Mouse (Mus musculus) liver, embryonic 14.5 days (tissue): ENCODE data around the gene St8sia1. TPM values are rescaled to one million over a fixed set of nuclear protein-coding genes. Genes with fewer than 3 reads are reported as not detected.

Source experiments
- ATAC-seq: fragments of 200-750 bp; cut with Nextera tagmentation; 2 replicates; pipeline ENCODE4 v1.8.0; 2017; ENCODE audit warnings: moderate number of reproducible peaks, mild to moderate bottlenecking, moderate library complexity; ENCODE audit not compliant: insufficient read depth
- DNase-seq, 3 experiments: peaks; one replicate each; pipeline ENCODE4 v3.0.0-alpha.2; 2012 to 2013; ENCODE audit warnings: low read depth in 3 of 3, low spot score in 3 of 3
- H3K27ac ChIP-seq: fragments of 300-500 bp; sonication (generic); 2 replicates; pipeline ENCODE4 v1.5.1; 2014; ENCODE audit warnings: moderate library complexity, mild to moderate bottlenecking, control low read depth, inconsistent platforms
- H3K27me3 ChIP-seq: fragments of 300-500 bp; sonication (generic); 2 replicates; pipeline ENCODE4 v1.6.1; 2014; ENCODE audit warnings: mild to moderate bottlenecking, low read length, moderate library complexity; ENCODE audit not compliant: control insufficient read depth, insufficient read depth
- H3K36me3 ChIP-seq: fragments of 300-500 bp; sonication (generic); replicated peaks from 2 replicates; pipeline ENCODE4 v1.6.1; 2014; ENCODE audit warnings: low read depth; ENCODE audit not compliant: control insufficient read depth, insufficient read depth
- H3K4me1 ChIP-seq, 2 experiments: fragments of 200-500 bp in 1 of 2; fragments of 300-500 bp in 1 of 2; sonication (generic) in 1 of 2; replicated peaks; 2 replicates each; pipeline ENCODE4 v1.6.1; 2012 to 2014; ENCODE audit warnings: antibody characterized with exemption in 1 of 2, inconsistent platforms in 1 of 2, low read length in 1 of 2; ENCODE audit not compliant: control insufficient read depth in 2 of 2, insufficient read depth in 2 of 2
- H3K4me2 ChIP-seq: fragments of 300-500 bp; sonication (generic); 2 replicates; pipeline ENCODE4 v1.6.1; 2014; ENCODE audit warnings: low read depth, mild to moderate bottlenecking, control low read depth, moderate library complexity
- H3K4me3 ChIP-seq, 2 experiments: fragments of 200-500 bp in 1 of 2; fragments of 300-500 bp in 1 of 2; sonication (generic) in 1 of 2; 2 replicates each; pipeline ENCODE4 v1.5.1; 2012 to 2014; ENCODE audit warnings: low read depth in 2 of 2, low read length in 2 of 2, mild to moderate bottlenecking in 2 of 2, control low read depth in 1 of 2, inconsistent platforms in 1 of 2, moderate library complexity in 1 of 2; ENCODE audit not compliant: insufficient read depth in 1 of 2
- H3K9ac ChIP-seq: fragments of 300-500 bp; sonication (generic); replicated peaks from 2 replicates; pipeline ENCODE4 v1.6.1; 2014; ENCODE audit warnings: mild to moderate bottlenecking, control low read depth, moderate library complexity
- H3K9me3 ChIP-seq: fragments of 300-500 bp; sonication (generic); 2 replicates; pipeline ENCODE4 v1.6.1; 2016; ENCODE audit warnings: low read length, mixed read lengths; ENCODE audit not compliant: control insufficient read depth
- CTCF ChIP-seq: IDR thresholded peaks from 2 replicates; pipeline ENCODE4 v1.5.1; 2016; ENCODE audit warnings: antibody characterized with exemption, low read depth, control low read depth
- EP300 ChIP-seq: IDR thresholded peaks from 2 replicates; pipeline ENCODE4 v1.6.1; 2016; ENCODE audit warnings: antibody characterized with exemption, low read depth
- WGBS: fragments of 180-500 bp; shearing (Covaris S2); extraction: QIAGEN DNeasy Blood & Tissue Kit; methylation state at CpG from one replicate; pipeline ENCODE4 v1.1.7; 2014; ENCODE audit not compliant: insufficient replicate concordance; 5-methylcytosine and 5-hydroxymethylcytosine counted together
- polyA plus RNA-seq, 2 experiments: library from polyadenylated mRNA; depleted of rRNA in 1 of 2; stranded (reverse) in 1 of 2; unstranded in 1 of 2; fragments of >200 nt; fragmentation: Nextera tagmentation in 1 of 2; extraction: Ambion mirVana in 1 of 2; gene quantifications; 2 replicates each; pipeline versions ENCODE4 v1.2.1 to v1.2.3; 2012 to 2014

Gene St8sia1
- polyA plus RNA-seq, 2 experiments = 0.03 to 0.07 TPM

DNA sequence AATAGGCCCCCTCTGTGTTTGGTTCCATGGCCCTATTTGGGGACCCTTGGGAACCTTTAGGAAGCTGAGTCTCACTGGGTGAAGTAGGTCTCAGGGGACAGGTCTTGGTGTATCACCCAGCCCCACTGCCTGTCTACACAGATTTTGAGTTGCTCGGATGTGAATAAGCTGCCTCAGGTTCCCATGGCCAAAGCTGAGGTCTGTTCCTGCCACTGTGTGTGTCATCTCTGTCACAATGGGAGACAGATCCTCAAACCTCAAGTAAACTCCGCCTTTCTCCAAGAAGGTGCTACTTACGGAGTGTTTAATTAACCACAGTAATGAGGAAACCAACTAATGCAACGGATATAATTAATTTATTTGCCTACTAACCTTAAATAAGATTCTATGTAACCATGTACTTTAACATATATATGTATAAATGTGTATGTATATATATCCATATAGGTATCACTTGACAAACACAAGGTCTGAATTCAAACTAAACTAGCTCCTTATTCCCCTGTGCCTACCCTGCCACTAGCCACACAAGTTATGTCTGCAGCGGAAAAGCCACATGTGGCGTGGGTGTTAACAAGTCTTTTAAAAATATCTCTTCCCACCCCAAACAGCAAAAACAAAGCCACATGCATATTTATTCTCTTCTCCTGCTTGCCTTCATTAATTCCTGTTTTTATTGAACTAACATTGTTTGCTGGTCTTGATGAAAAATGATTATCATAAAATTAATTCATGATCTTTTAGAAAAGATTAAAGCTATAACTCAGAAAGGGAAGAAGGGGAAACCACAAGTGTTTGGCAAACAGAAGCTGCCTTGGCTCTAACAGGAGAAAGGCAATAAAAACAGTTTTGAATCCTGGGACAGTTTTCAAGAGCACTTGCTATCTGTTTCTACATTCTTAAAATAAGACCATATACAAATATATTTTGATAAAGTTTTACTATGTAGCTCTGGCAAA is 111.6 kb downstream of the St8sia1 start:
- 51% methylated on average over 6 of the region's 6 CpGs for WGBS
- no peak overlapping the region for H3K4me2 ChIP-seq
- ATAC-seq = no peak

DNA sequence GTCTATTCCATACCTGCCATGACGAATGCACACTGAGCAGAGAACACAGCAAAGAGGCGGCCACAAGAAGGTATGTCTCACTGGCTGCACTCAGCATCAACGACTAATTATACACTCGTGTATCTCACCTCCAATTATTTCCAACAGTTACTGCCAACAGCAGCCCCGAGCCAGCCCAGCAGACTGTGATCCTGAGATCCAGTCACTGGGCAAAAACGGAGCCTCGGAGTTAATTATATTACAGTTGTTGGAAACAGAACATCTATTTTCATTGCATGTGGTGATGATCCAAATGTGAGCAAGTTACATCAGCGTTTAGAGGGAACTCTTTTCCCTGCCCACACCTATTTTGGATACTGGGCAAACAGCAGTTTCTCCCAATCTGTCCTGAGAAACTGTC is 113.8 kb downstream of the St8sia1 start:
- TF ChIP-seq CTCF (no peak), EP300 (no peak)
- no peak overlapping the region for H3K4me2 ChIP-seq
- no peaks in the 10 kb centered on the region; a peak in 1 of 4 replicates for H3K4me1 ChIP-seq
- DNase-seq (no peak), ATAC-seq (no peak)
- no peaks in the 10 kb centered on the region for H3K9me3 ChIP-seq
- no peak overlapping the region for H3K27ac ChIP-seq
- no peak overlapping the region for H3K4me3 ChIP-seq
- 63% methylated on average over 8 of the region's 8 CpGs for WGBS
- H3K27me3 ChIP-seq = no peaks in the 10 kb centered on the region
- no peaks in the 10 kb centered on the region for H3K36me3 ChIP-seq
- H3K9ac ChIP-seq = no peak overlapping the region

More for the DNA sequence above, 111.6 kb downstream of the St8sia1 start:
- no peak for TF ChIP-seq EP300
- no peak for TF ChIP-seq CTCF
- no peaks in the 10 kb centered on the region; a peak in 1 of 4 replicates for H3K4me1 ChIP-seq
- no peaks in the 10 kb centered on the region for H3K9me3 ChIP-seq
- no peaks in the 10 kb centered on the region for H3K27me3 ChIP-seq
- no peak overlapping the region for H3K4me3 ChIP-seq
- H3K36me3 ChIP-seq = no peaks in the 10 kb centered on the region
- H3K9ac ChIP-seq = no peak overlapping the region
- DNase-seq = no peak
- H3K27ac ChIP-seq = no peak overlapping the region

DNA sequence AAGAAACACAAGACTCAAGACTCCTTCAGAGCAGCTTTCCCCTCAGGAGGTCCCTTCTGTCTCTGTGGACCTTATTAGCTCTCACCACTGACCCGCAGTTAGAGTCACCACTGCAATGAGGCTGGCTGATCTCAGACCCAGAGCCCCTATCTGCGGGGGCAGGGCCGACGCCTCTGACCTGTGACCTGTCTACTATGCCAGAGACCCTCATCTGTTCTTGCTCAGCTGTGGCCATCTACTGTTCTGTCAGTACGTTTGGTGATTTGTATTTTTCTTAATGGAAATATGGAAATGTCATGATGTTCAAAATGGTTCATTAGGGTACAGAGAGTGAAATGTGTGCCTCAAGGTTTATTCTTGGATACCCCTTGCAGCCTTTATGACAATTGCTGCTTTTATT is 114.9 kb downstream of the St8sia1 start:
- Histone ChIP-seq H3K9ac (no peak overlapping the region), H3K4me2 (no peak overlapping the region), H3K9me3 (no peaks in the 10 kb centered on the region), H3K27ac (no peak overlapping the region), H3K4me3 (no peak overlapping the region), H3K27me3 (no peaks in the 10 kb centered on the region), H3K4me1 (no peaks in the 10 kb centered on the region; a peak in 1 of 4 replicates), H3K36me3 (no peaks in the 10 kb centered on the region)
- no peak for TF ChIP-seq CTCF
- no peak for TF ChIP-seq EP300
- DNase-seq = no peak
- no peak for ATAC-seq
- 56% methylated on average over 5 of the region's 5 CpGs for WGBS

DNA sequence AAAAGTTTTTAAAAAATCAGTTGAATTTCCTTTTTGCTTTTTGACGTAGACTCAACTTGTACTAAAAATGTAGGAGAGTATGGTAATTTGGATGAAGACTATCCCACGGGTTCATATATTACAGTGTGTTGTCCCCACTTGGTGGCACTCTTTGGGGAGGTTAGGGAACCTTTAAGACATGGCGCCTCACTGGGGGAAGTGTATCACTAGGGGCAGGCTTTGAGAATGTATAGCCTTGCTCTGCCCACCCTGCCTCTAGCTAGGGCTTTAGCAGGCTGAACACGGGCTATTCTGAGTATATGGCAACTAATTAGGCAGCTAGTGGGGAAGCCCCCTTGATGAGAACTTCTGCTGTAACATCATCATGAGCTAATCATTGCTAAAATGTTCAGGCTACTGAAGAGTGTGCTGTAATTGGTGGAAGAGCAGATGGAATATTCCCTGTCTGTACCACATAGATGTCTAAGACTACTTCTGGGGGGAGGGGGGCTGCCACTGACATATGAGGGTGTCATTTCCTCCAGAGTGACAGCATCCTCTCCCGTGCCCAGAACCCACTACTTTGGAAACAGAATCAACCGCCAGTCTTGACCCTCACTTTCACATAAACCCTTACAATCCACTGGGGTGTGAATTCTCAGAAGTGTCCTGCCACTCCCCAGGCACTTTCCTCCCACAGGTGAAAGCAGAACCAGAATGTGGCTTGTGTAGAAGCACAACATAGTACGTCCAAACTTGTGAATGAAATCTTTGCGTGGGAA is 116.2 kb downstream of the St8sia1 start:
- Histone ChIP-seq H3K27me3 (no peaks in the 10 kb centered on the region), H3K4me1 (no peaks in the 10 kb centered on the region), H3K27ac (no peak overlapping the region), H3K4me2 (no peak overlapping the region), H3K4me3 (no peak overlapping the region), H3K9me3 (no peaks in the 10 kb centered on the region), H3K36me3 (no peaks in the 10 kb centered on the region), H3K9ac (no peak overlapping the region)
- 58% methylated on average over 8 of the region's 8 CpGs for WGBS
- DNase-seq = no peak
- ATAC-seq = no peak
- TF ChIP-seq EP300 = no peak
- no peak for TF ChIP-seq CTCF

DNA sequence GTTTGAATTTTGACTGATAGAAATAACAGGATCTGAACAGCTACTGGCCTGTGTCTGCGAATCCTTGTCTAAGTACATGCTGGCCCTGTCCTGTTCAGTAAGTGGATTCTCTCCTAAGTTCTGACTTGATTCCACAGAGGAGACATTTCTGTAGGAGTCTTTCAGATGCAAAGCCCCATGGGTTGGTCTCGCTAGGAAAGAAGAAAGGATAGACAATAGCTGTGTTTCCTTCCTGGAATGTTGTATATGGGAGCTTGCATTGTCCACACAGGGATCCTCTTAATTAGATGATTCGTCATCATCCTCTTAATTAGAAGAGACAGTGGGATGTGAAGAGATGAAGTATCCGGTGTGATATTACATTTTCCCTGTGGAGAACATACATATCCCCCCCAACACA is 117.4 kb downstream of the St8sia1 start:
- no peak overlapping the region for H3K9ac ChIP-seq
- H3K4me2 ChIP-seq = no peak overlapping the region
- H3K27ac ChIP-seq = no peak overlapping the region
- no peak overlapping the region for H3K4me3 ChIP-seq
- H3K4me1 ChIP-seq = no peaks in the 10 kb centered on the region
- 62% methylated on average over 4 of the region's 4 CpGs for WGBS
- H3K27me3 ChIP-seq = no peaks in the 10 kb centered on the region
- ATAC-seq = no peak
- TF ChIP-seq EP300 (no peak), CTCF (no peak)
- no peaks in the 10 kb centered on the region for H3K9me3 ChIP-seq
- no peak for DNase-seq
- no peaks in the 10 kb centered on the region for H3K36me3 ChIP-seq
